Mouse (Mus musculus) retina, adult 2 months (tissue): ENCODE data around the gene Ube2d1.
A peak's percentile ranks its signal among the peaks of the same experiment; 100 is the strongest.

Experiments
- DNase-seq: peaks from one replicate; pipeline ENCODE4 v3.0.0-alpha.2; 2012; ENCODE audit warnings: low read depth, low spot score

Ube2d1 gene

GRCm38 (mm10) chr10:71225894-71226293 is 59.2 kb downstream of the Ube2d1 start:
- peak; percentile 46 for DNase-seq

- DNase-seq: no peak
Observed at GRCm38 (mm10) chr10:71223101-71223500, 62.0 kb downstream of the Ube2d1 start.

DNA sequence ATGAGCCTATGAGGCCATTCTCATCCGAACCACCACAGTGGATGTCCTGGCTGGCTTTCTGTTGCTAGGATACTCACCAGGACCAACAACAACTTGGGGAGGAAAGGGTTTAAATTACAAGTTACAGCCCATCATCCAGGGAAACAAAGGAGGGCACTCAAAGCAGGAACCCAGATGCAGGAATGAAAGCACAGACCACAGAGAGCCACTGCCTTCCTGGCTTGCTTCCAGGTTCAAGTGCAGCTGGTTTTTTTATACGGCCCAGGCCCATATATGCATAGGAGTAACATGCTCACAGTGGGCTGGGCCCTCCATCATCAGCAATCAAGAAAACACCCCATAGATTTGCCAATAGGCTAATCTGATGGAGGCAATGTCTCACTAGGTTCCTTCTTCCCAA is 62.4 kb downstream of the Ube2d1 start:
- no peak for DNase-seq

DNA sequence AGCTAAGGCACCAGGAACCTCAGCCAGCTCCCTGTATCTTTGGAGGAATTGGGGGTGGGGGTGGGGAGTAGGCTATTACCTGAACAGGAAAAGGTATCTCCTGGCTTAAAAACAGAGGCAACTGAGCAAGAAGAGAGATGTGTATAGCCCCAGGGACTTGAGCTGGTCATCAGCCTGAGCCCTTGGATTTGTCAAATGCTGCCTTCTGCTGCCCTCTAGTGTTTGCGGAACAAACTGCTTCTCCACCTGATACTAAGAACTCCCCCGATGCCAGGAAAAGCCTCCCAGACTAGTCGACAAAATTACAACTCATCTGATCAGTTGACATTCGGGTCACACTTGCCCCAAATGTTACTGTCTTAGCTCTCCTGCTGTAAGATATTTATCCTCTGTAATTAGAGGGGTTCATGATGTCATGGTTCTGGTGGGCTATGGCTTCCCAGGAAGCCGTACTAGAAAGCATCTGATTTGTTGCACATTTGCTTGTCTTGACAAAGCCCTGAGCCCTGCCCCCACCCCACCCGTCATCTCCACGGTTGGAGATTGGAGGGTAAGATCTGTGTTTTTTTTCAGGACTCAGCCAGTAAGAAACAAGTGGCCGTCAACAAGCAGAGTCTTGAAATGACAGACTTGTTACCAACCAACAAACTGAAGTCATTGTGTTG is 66.7 kb downstream of the Ube2d1 start:
- peak; percentile 60 for DNase-seq

DNA sequence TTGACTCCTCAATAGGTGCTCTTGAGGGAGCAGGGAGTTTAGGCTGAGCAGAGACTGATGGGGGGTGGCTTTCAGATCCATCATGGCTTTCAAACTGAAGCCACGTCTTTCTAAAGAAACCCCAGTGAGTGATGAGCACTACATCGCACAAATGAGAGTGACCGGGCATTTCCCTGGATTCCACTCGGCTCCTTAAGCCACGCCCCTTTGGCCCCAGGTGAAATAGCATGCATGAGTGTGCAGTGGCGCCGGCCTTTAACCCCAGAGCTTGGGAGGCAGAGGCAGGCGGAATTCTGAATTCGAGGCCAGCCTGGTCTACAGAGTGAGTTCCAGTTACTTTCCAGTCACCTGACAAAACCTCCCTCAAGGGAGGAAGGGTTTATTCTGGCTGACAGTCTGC is 69.1 kb downstream of the Ube2d1 start:
- DNase-seq: no peak
